Mouse (Mus musculus): ENCODE results near the gene Tcap. TPM values are rescaled to one million over a fixed set of nuclear protein-coding genes. Genes with fewer than 3 reads are reported as not detected.

Tcap gene
- polyA plus RNA-seq, 1 experiment from 2014 or later, result 0.23 TPM

GRCm38 (mm10) chr11:98353651-98354211 lies 29.9 kb upstream of the Tcap start:
- ATAC-seq, result no peak
- Histone ChIP-seq H3K4me2 (ENCODE audit: low read length) (no peak overlapping the region), H3K36me3 (ENCODE audit: control insufficient read depth, insufficient read depth) (no peaks in the 10 kb centered on the region), H3K9ac (replicated peaks; ENCODE audit: low read depth, low read length) (no peak overlapping the region), H3K27ac (ENCODE audit: low read length) (no peak overlapping the region), H3K4me3 (replicated peaks; ENCODE audit: low read length) (no peak overlapping the region), H3K27me3 (replicated peaks; ENCODE audit: control insufficient read depth, insufficient read depth, low read length) (peaks cover 21% of the 10 kb centered on the region), H3K9me3 (ENCODE audit: control insufficient read depth, low read length) (no peaks in the 10 kb centered on the region), H3K4me1 (replicated peaks; ENCODE audit: control insufficient read depth, insufficient read depth, low read length) (peaks cover 18% of the 10 kb centered on the region)
- 29% methylated on average over 8 of the region's 8 CpGs for WGBS

- Histone ChIP-seq H3K9me3 (ENCODE audit: control insufficient read depth, low read length) (no peaks in the 10 kb centered on the region), H3K27ac (ENCODE audit: low read length) (no peak overlapping the region), H3K36me3 (ENCODE audit: control insufficient read depth, insufficient read depth) (no peaks in the 10 kb centered on the region), H3K9ac (replicated peaks; ENCODE audit: low read depth, low read length) (no peak overlapping the region), H3K4me2 (ENCODE audit: low read length) (no peak overlapping the region), H3K27me3 (replicated peaks; ENCODE audit: control insufficient read depth, insufficient read depth, low read length) (peaks cover 15% of the 10 kb centered on the region), H3K4me1 (replicated peaks; ENCODE audit: control insufficient read depth, insufficient read depth, low read length) (peaks cover 18% of the 10 kb centered on the region), H3K4me3 (replicated peaks; ENCODE audit: low read length) (no peak overlapping the region)
- ATAC-seq, result no peak
- 59% methylated on average over 14 of the region's 14 CpGs for WGBS
These were observed 29.2 kb upstream of the Tcap start for GRCm38 (mm10) chr11:98354445-98354844.

GRCm38 (mm10) chr11:98355732-98356299 lies 27.8 kb upstream of the Tcap start:
- Histone ChIP-seq H3K36me3 (ENCODE audit: control insufficient read depth, insufficient read depth) (no peaks in the 10 kb centered on the region), H3K9ac (replicated peaks; ENCODE audit: low read depth, low read length) (no peak overlapping the region), H3K27ac (ENCODE audit: low read length) (no peak overlapping the region), H3K4me1 (replicated peaks; ENCODE audit: control insufficient read depth, insufficient read depth, low read length) (peaks cover 31% of the 10 kb centered on the region), H3K4me3 (replicated peaks; ENCODE audit: low read length) (no peak overlapping the region), H3K27me3 (replicated peaks; ENCODE audit: control insufficient read depth, insufficient read depth, low read length) (peaks cover 2% of the 10 kb centered on the region), H3K9me3 (ENCODE audit: control insufficient read depth, low read length) (no peaks in the 10 kb centered on the region), H3K4me2 (ENCODE audit: low read length) (no peak overlapping the region)
- ATAC-seq, result no peak
- 10% methylated on average over 6 of the region's 6 CpGs for whole genome bisulfite sequencing

- Histone ChIP-seq H3K27me3 (replicated peaks; ENCODE audit: control insufficient read depth, insufficient read depth, low read length) (no peaks in the 10 kb centered on the region; the same call in 1 of the 2 replicates), H3K4me3 (replicated peaks; ENCODE audit: low read length) (no peak overlapping the region), H3K4me2 (ENCODE audit: low read length) (no peak overlapping the region), H3K4me1 (replicated peaks; ENCODE audit: control insufficient read depth, insufficient read depth, low read length) (peaks cover 41% of the 10 kb centered on the region), H3K9ac (replicated peaks; ENCODE audit: low read depth, low read length) (no peak overlapping the region), H3K36me3 (ENCODE audit: control insufficient read depth, insufficient read depth) (no peaks in the 10 kb centered on the region), H3K9me3 (ENCODE audit: control insufficient read depth, low read length) (no peaks in the 10 kb centered on the region), H3K27ac (ENCODE audit: low read length) (no peak overlapping the region)
- ATAC-seq, result no peak
- 80% methylated on average over 7 of the region's 7 CpGs for WGBS
These were observed 26.8 kb upstream of the Tcap start for GRCm38 (mm10) chr11:98356625-98357394.

GRCm38 (mm10) chr11:98357396-98358160 lies 26.0 kb upstream of the Tcap start:
- peak overlapping the region; percentile 50 for H3K9ac ChIP-seq (replicated peaks; ENCODE audit: low read depth, low read length)
- peak overlapping the region; percentile 86 for H3K4me3 ChIP-seq (replicated peaks; ENCODE audit: low read length)
- peak; percentile 6; the same call in 1 of the 2 replicates for ATAC-seq
- H3K4me2 ChIP-seq (ENCODE audit: low read length), result peak overlapping the region; percentile 74
- H3K4me1 ChIP-seq (replicated peaks; ENCODE audit: control insufficient read depth, insufficient read depth, low read length), result peaks cover 42% of the 10 kb centered on the region
- peak overlapping the region; percentile 39 for H3K27ac ChIP-seq (ENCODE audit: low read length)
- H3K9me3 ChIP-seq (ENCODE audit: control insufficient read depth, low read length), result no peaks in the 10 kb centered on the region
- no peaks in the 10 kb centered on the region; the same call in 1 of the 2 replicates for H3K27me3 ChIP-seq (replicated peaks; ENCODE audit: control insufficient read depth, insufficient read depth, low read length)
- H3K36me3 ChIP-seq (ENCODE audit: control insufficient read depth, insufficient read depth), result no peaks in the 10 kb centered on the region
- 7% methylated on average over 13 of the region's 13 CpGs for WGBS

GRCm38 (mm10) chr11:98358161-98359083 lies 25.2 kb upstream of the Tcap start, which contains the start of gene Stard3:
Stard3 (plus strand) TSS chr11:98358368.
- Histone ChIP-seq H3K4me3 (replicated peaks; ENCODE audit: low read length) (peak within 1 kb of the TSS; percentile 86), H3K9me3 (ENCODE audit: control insufficient read depth, low read length) (no peaks in the 10 kb centered on the region), H3K9ac (replicated peaks; ENCODE audit: low read depth, low read length) (peak within 1 kb of the TSS; percentile 78), H3K27ac (ENCODE audit: low read length) (peak within 1 kb of the TSS; percentile 87), H3K4me1 (replicated peaks; ENCODE audit: control insufficient read depth, insufficient read depth, low read length) (peaks cover 42% of the 10 kb centered on the region), H3K27me3 (replicated peaks; ENCODE audit: control insufficient read depth, insufficient read depth, low read length) (no peaks in the 10 kb centered on the region; the same call in 1 of the 2 replicates), H3K4me2 (ENCODE audit: low read length) (peak within 1 kb of the TSS; percentile 87), H3K36me3 (ENCODE audit: control insufficient read depth, insufficient read depth) (no peaks in the 10 kb centered on the region)
- peak; percentile 88 for ATAC-seq
- WGBS, result 1% methylated on average over 60 of the region's 60 CpGs

GRCm38 (mm10) chr11:98360866-98361521 lies 22.6 kb upstream of the Tcap start:
- Histone ChIP-seq H3K27me3 (replicated peaks; ENCODE audit: control insufficient read depth, insufficient read depth, low read length) (no peaks in the 10 kb centered on the region), H3K9me3 (ENCODE audit: control insufficient read depth, low read length) (no peaks in the 10 kb centered on the region), H3K9ac (replicated peaks; ENCODE audit: low read depth, low read length) (no peak overlapping the region), H3K27ac (ENCODE audit: low read length) (peak overlapping the region; percentile 20), H3K36me3 (ENCODE audit: control insufficient read depth, insufficient read depth) (no peaks in the 10 kb centered on the region), H3K4me1 (replicated peaks; ENCODE audit: control insufficient read depth, insufficient read depth, low read length) (peaks cover 38% of the 10 kb centered on the region), H3K4me2 (ENCODE audit: low read length) (no peak overlapping the region), H3K4me3 (replicated peaks; ENCODE audit: low read length) (no peak overlapping the region)
- no peak for ATAC-seq
- 43% methylated on average over 9 of the region's 9 CpGs for WGBS

GRCm38 (mm10) chr11:98363817-98364216 lies 19.8 kb upstream of the Tcap start:
- H3K27ac ChIP-seq (ENCODE audit: low read length), result no peak overlapping the region
- 87% methylated on average over 5 of the region's 5 CpGs for WGBS
- H3K27me3 ChIP-seq (replicated peaks; ENCODE audit: control insufficient read depth, insufficient read depth, low read length), result no peaks in the 10 kb centered on the region
- ATAC-seq, result no peak
- no peaks in the 10 kb centered on the region for H3K9me3 ChIP-seq (ENCODE audit: control insufficient read depth, low read length)
- H3K9ac ChIP-seq (replicated peaks; ENCODE audit: low read depth, low read length), result no peak overlapping the region
- no peak overlapping the region for H3K4me3 ChIP-seq (replicated peaks; ENCODE audit: low read length)
- H3K4me1 ChIP-seq (replicated peaks; ENCODE audit: control insufficient read depth, insufficient read depth, low read length), result peaks cover 37% of the 10 kb centered on the region
- no peaks in the 10 kb centered on the region for H3K36me3 ChIP-seq (ENCODE audit: control insufficient read depth, insufficient read depth)
- no peak overlapping the region for H3K4me2 ChIP-seq (ENCODE audit: low read length)

All from forebrain, embryonic 16.5 days (tissue).